Mouse (Mus musculus) stomach, postnatal 0 days (tissue): Measurements from ENCODE around the gene Gpr107.

Experiments used
- CTCF ChIP-seq: IDR thresholded peaks from 2 replicates; pipeline ENCODE4 v1.5.1; 2016; ENCODE audit warnings: antibody characterized with exemption, low read depth, mild to moderate bottlenecking, moderate library complexity
- EP300 ChIP-seq: optimal IDR thresholded peaks from 2 replicates; pipeline ENCODE3; 2016; ENCODE audit warnings: antibody characterized with exemption

- TF ChIP-seq CTCF: no peak
- TF ChIP-seq EP300: no peak
These were observed 12.9 kb upstream of the Gpr107 start for GRCm38 (mm10) chr2:31139174-31139632.
